Mouse (Mus musculus) stomach, postnatal 0 days (tissue): ENCODE data around the gene Parm1.

ENCODE experiments used
- CTCF ChIP-seq: IDR thresholded peaks from 2 replicates; pipeline ENCODE4 v1.5.1; 2016; ENCODE audit warnings: antibody characterized with exemption, low read depth, mild to moderate bottlenecking, moderate library complexity
- EP300 ChIP-seq: optimal IDR thresholded peaks from 2 replicates; pipeline ENCODE3; 2016; ENCODE audit warnings: antibody characterized with exemption

DNA sequence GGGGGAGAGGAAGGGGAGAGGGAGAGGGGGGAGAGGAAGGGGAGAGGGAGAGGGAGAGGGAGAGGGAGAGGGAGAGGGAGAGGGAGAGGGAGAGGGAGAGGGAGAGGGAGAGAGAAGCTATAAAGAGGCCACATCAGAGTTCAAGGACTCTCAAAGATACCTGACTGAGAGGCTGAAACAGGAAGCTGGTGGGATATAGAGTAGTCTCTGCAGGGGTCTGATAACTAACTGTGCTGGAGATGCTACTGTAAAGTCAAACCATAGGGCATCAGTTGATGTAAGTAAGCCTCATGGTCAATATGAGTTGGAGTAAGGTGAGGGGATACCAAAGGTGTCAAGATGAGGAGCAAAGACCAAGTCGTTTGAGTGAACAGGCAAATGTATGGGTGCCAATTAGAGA is 37.3 kb upstream of the Parm1 start:
- TF ChIP-seq CTCF (no peak), EP300 (no peak)
